Mouse (Mus musculus) kidney, embryonic 15.5 days (tissue): Measurements from ENCODE around the gene Cwc27. TPM values are rescaled to one million over a fixed set of nuclear protein-coding genes. Genes with fewer than 3 reads are reported as not detected.

Experiments
- ATAC-seq: fragments of 200-750 bp; cut with Nextera tagmentation; replicated peaks from 2 replicates; pipeline ENCODE4 v1.8.0; 2017; ENCODE audit warnings: moderate TSS enrichment; ENCODE audit not compliant: low FRiP score
- H3K27ac ChIP-seq: fragments of 300-500 bp; sonication (generic); 2 replicates; pipeline ENCODE4 v1.5.1; 2015; ENCODE audit warnings: mild to moderate bottlenecking, inconsistent platforms
- H3K27me3 ChIP-seq: fragments of 300-500 bp; sonication (generic); 2 replicates; pipeline ENCODE4 v1.6.1; 2015; ENCODE audit warnings: inconsistent platforms
- H3K36me3 ChIP-seq: fragments of 300-500 bp; sonication (generic); 2 replicates; pipeline ENCODE4 v1.6.1; 2015; ENCODE audit warnings: inconsistent platforms
- H3K4me1 ChIP-seq: fragments of 300-500 bp; sonication (generic); 2 replicates; pipeline ENCODE4 v1.6.1; 2015; ENCODE audit warnings: inconsistent platforms
- H3K4me2 ChIP-seq: fragments of 300-500 bp; sonication (generic); 2 replicates; pipeline ENCODE4 v1.6.1; 2015; ENCODE audit warnings: moderate library complexity, mild to moderate bottlenecking, inconsistent platforms
- H3K4me3 ChIP-seq: fragments of 300-500 bp; sonication (generic); replicated peaks from 2 replicates; pipeline ENCODE4 v1.5.1; 2015; ENCODE audit warnings: mild to moderate bottlenecking, inconsistent platforms
- H3K9ac ChIP-seq: fragments of 300-500 bp; sonication (generic); 2 replicates; pipeline ENCODE4 v1.6.1; 2015; ENCODE audit warnings: mild to moderate bottlenecking, inconsistent platforms
- H3K9me3 ChIP-seq: fragments of 300-500 bp; sonication (generic); replicated peaks from 2 replicates; pipeline ENCODE4 v1.6.1; 2016; ENCODE audit warnings: inconsistent platforms
- WGBS: fragments of 180-500 bp; shearing (Covaris S2); methylation state at CpG from one replicate; pipeline ENCODE4 v1.1.7; 2015; ENCODE audit warnings: mixed read lengths; 5-methylcytosine and 5-hydroxymethylcytosine counted together
- polyA plus RNA-seq: library from polyadenylated mRNA; unstranded; fragments of >200 nt; fragmentation: Nextera tagmentation; extraction: Ambion mirVana; gene quantifications from 2 replicates; pipeline ENCODE4 v1.2.1, GENCODE M21; 2015

The Cwc27 gene
- polyA plus RNA-seq, 1 experiment from 2014 or later = 31.7 TPM

DNA sequence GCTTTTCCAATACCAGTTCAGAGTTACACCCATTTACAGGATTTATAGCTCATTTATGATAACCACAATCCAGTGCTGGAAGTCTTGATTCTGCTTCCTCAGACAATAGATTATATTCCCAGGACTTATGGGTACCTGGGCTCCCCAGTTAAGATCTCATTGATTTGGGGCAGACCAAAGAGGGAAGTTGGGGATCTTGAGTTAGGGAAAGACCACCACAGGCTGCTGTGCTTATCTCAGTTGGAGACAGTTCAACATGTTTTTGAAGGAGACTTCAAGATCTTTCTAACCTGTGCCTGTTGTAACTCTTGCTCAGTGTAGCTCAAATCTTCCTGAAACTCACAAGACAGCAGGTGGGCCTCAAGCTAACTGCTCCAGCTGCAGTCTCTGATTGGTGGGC lies 4.2 kb upstream of the Cwc27 start:
- Histone ChIP-seq H3K27me3 (no peaks in the 10 kb centered on the region), H3K4me3 (no peak overlapping the region), H3K27ac (no peak overlapping the region), H3K9ac (no peak overlapping the region), H3K9me3 (no peaks in the 10 kb centered on the region), H3K4me2 (no peak overlapping the region), H3K36me3 (peaks cover 14% of the 10 kb centered on the region), H3K4me1 (peaks cover 22% of the 10 kb centered on the region)
- ATAC-seq = no peak

DNA sequence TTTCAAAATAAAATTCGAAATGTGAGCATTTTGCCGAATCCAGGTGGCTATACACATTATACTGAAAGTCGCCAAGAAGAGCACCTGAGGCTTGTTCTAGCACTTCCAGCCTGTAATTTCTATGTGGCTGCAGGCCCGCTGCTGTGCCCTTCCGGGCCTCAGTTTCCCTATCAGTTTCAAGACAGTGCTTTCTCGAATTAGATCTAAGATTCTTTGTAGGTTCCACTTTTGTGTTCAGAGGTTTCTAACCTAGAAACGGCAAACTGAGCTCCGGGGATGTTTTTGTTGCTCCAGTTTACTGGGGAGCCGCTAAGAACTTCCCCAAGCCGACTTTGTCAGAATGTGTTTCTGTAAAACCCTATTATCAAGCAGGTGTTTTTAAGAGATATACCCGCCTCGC lies 754 bp upstream of the Cwc27 start:
- peak overlapping the region; percentile 77 for H3K4me3 ChIP-seq
- peaks cover 11% of the 10 kb centered on the region for H3K36me3 ChIP-seq
- WGBS = 50% methylated on average over 12 of the region's 12 CpGs
- H3K9me3 ChIP-seq = no peaks in the 10 kb centered on the region
- no peaks in the 10 kb centered on the region for H3K27me3 ChIP-seq
- no peak for ATAC-seq
- H3K4me2 ChIP-seq = peak overlapping the region; percentile 70
- H3K27ac ChIP-seq = no peak overlapping the region
- peak overlapping the region; percentile 80 for H3K9ac ChIP-seq
- peaks cover 28% of the 10 kb centered on the region for H3K4me1 ChIP-seq

- Histone ChIP-seq H3K27me3 (no peaks in the 10 kb centered on the region), H3K4me2 (peak overlapping the region; percentile 70), H3K4me1 (peaks cover 22% of the 10 kb centered on the region), H3K36me3 (peaks cover 11% of the 10 kb centered on the region), H3K27ac (peak overlapping the region; percentile 86), H3K9me3 (no peaks in the 10 kb centered on the region), H3K9ac (peak overlapping the region; percentile 80), H3K4me3 (peak overlapping the region; percentile 77)
- ATAC-seq = 0 out of 2 replicates have a peak, but pooled peaks have one; percentile 0
- WGBS = 8% methylated on average over 8 of the region's 8 CpGs
Observed at GRCm38 (mm10) chr13:104816270-104816634, 690 bp downstream of the Cwc27 start.

DNA sequence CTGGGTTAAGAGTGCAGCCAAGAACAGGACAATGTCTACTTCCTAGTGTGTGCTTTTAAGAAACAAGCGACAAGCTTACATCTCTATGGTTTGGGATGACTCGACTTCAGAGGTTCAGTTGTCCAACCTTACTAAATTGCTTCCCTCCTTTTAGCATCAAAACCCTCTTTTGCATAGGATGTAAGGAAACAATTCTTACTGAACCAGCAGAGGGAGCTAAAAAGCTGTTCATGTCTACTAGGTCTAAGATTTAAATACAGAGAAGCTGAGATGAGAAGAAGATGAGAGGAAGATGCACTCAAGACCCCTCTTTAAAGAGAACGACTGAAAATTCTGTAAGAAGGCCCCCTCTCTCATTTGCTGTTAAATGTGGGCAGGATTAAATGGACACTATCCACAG lies 11.3 kb downstream of the Cwc27 start:
- H3K4me2 ChIP-seq = no peak overlapping the region
- no peaks in the 10 kb centered on the region for H3K27me3 ChIP-seq
- WGBS = 57% methylated on average over 3 of the region's 3 CpGs
- H3K4me3 ChIP-seq = no peak overlapping the region
- H3K36me3 ChIP-seq = peaks cover 47% of the 10 kb centered on the region
- H3K27ac ChIP-seq = no peak overlapping the region
- H3K9me3 ChIP-seq = no peaks in the 10 kb centered on the region
- no peak for ATAC-seq
- no peaks in the 10 kb centered on the region for H3K4me1 ChIP-seq
- no peak overlapping the region for H3K9ac ChIP-seq

DNA sequence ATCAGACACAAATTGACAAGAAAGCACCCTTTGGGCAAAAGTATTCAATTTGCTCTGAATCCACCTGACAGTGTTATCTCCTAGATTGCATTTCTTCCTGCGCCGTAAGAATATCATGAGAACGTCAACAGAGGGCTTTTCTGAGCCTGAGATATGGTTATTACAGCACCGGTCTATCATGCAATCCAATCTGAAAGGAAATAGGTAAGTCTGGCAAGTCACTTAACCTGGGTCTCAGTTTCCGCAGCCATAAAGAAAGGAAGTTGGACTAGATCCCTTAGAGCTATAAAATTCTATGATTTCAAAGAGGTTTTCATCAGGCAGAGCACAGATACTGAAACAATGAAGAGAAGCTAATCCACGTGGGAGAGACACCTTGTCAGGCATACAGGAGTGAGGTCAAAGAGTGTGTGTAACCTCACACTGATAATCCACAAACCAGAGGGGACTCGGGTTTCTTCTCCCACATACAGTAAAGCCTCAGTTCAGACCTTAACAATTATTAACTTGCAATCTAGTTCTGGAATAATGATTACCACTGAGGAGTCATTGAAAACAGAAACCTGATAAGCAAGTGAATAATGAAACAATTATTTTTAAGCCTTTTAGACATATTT lies 17.3 kb downstream of the Cwc27 start:
- no peaks in the 10 kb centered on the region for H3K9me3 ChIP-seq
- 0 out of 2 replicates have a peak, but pooled peaks cover 6% of the 10 kb centered on the region for H3K4me1 ChIP-seq
- 51% methylated on average over 7 of the region's 7 CpGs for WGBS
- H3K9ac ChIP-seq = no peak overlapping the region
- peaks cover 36% of the 10 kb centered on the region for H3K36me3 ChIP-seq
- no peak overlapping the region for H3K4me2 ChIP-seq
- peak; percentile 93 for ATAC-seq
- peak overlapping the region; percentile 64 for H3K27ac ChIP-seq
- no peak overlapping the region for H3K4me3 ChIP-seq
- no peaks in the 10 kb centered on the region for H3K27me3 ChIP-seq

- H3K36me3 ChIP-seq = peaks cover 33% of the 10 kb centered on the region
- no peaks in the 10 kb centered on the region for H3K27me3 ChIP-seq
- H3K4me1 ChIP-seq = 0 out of 2 replicates have a peak, but pooled peaks cover 6% of the 10 kb centered on the region
- no peak for ATAC-seq
- peak overlapping the region; percentile 64; the same call in 1 of the 2 replicates for H3K27ac ChIP-seq
- H3K9ac ChIP-seq = no peak overlapping the region
- no peak overlapping the region for H3K4me3 ChIP-seq
- no peak overlapping the region for H3K4me2 ChIP-seq
- 82% methylated on average over 8 of the region's 8 CpGs for WGBS
- no peaks in the 10 kb centered on the region for H3K9me3 ChIP-seq
Observed at GRCm38 (mm10) chr13:104799067-104799466, 17.9 kb downstream of the Cwc27 start.

DNA sequence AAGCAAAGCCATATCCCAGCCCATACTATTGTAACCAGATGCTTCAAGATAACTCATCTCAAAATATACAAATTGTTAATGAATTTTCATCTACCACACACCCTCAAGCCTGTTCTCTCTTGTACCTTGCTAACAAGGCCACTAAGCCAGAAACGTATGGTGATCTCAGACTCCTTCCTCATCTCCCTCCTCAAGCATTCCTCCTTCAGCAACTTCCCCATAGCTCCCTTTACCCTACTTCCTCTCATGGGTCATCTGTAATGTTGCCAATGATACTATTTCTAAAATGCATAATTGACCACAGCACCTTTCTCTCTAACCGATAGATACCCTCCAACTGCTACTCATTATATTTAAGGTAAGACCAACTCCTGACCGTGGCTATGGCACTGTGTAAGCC lies 22.5 kb downstream of the Cwc27 start:
- Histone ChIP-seq H3K27ac (no peak overlapping the region), H3K9ac (no peak overlapping the region), H3K9me3 (no peaks in the 10 kb centered on the region), H3K4me1 (0 out of 2 replicates have a peak, but pooled peaks cover 4% of the 10 kb centered on the region), H3K36me3 (peaks cover 25% of the 10 kb centered on the region), H3K4me2 (no peak overlapping the region), H3K4me3 (no peak overlapping the region), H3K27me3 (no peaks in the 10 kb centered on the region)
- 88% methylated on average over 3 of the region's 3 CpGs for WGBS
- ATAC-seq = no peak

DNA sequence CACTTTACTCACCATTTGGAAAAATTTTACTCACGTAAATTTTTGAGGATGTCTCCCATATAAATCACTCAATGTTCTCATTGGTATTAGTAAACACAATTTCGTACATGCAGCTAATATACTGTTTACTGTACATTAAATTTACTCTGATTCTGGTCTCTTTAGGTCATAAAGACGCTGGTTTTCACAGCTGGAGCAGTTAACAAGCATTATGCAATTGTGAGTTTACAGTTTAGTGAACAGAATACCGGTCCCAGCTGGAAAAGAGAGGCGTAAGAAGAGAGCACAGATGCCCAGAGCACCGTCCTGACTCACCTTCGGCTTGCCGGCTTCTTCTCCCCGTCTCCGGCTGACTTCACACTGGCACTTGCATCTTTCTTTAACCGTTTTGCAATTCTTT lies 24.8 kb downstream of the Cwc27 start, which contains the start of gene Srek1ip1:
TSS of gene Srek1ip1 (plus strand) at position 301 of the 400 bp plus-strand sequence.
- H3K9ac ChIP-seq = no peak within 1 kb of the TSS
- 89% methylated on average over 11 of the region's 11 CpGs for WGBS
- H3K9me3 ChIP-seq = no peaks in the 10 kb centered on the region
- ATAC-seq = no peak
- no peak within 1 kb of the TSS for H3K4me2 ChIP-seq
- no peaks in the 10 kb centered on the region for H3K4me1 ChIP-seq
- no peaks in the 10 kb centered on the region for H3K27me3 ChIP-seq
- no peak within 1 kb of the TSS for H3K4me3 ChIP-seq
- peaks cover 22% of the 10 kb centered on the region for H3K36me3 ChIP-seq
- H3K27ac ChIP-seq = no peak within 1 kb of the TSS

GRCm38 (mm10) chr13:104789663-104790062 lies 27.3 kb downstream of the Cwc27 start:
- Histone ChIP-seq H3K4me2 (no peak overlapping the region), H3K4me1 (no peaks in the 10 kb centered on the region), H3K27ac (no peak overlapping the region), H3K36me3 (peaks cover 22% of the 10 kb centered on the region), H3K27me3 (no peaks in the 10 kb centered on the region), H3K9me3 (no peaks in the 10 kb centered on the region), H3K4me3 (no peak overlapping the region), H3K9ac (no peak overlapping the region)
- no peak for ATAC-seq
- 11% methylated on average over 2 of the region's 2 CpGs for WGBS

DNA sequence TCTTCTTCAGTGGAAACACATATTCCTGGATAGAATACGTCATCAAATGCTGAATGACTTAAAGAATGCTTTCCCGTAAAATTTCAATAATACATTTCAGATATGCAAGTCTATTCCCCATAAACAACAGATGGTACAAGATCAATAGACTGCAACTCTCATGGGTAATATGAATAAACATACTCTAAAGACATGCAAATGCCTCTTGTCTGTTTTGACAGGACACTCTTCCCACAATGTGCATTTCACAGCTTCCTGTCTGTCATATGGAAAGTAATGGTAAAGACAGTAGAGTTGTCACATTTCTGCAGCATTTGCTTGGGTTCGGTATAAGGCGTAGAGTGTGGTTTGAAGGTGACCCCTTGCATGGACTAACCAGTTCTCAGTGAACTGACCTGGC lies 29.7 kb downstream of the Cwc27 start:
- Histone ChIP-seq H3K36me3 (peaks cover 35% of the 10 kb centered on the region), H3K27me3 (no peaks in the 10 kb centered on the region), H3K9me3 (no peaks in the 10 kb centered on the region), H3K4me2 (no peak overlapping the region), H3K9ac (no peak overlapping the region), H3K4me1 (no peaks in the 10 kb centered on the region), H3K4me3 (no peak overlapping the region), H3K27ac (no peak overlapping the region)
- ATAC-seq = no peak
- WGBS = 93% methylated on average over 4 of the region's 4 CpGs

- WGBS = 63% methylated on average over 1 of the region's 1 CpGs
- no peak overlapping the region for H3K4me3 ChIP-seq
- no peak overlapping the region for H3K4me2 ChIP-seq
- no peak overlapping the region for H3K27ac ChIP-seq
- peaks cover 26% of the 10 kb centered on the region for H3K36me3 ChIP-seq
- H3K27me3 ChIP-seq = no peaks in the 10 kb centered on the region
- H3K9me3 ChIP-seq = no peaks in the 10 kb centered on the region
- ATAC-seq = no peak
- H3K9ac ChIP-seq = no peak overlapping the region
- H3K4me1 ChIP-seq = no peaks in the 10 kb centered on the region
Observed at GRCm38 (mm10) chr13:104779104-104779670, 37.8 kb downstream of the Cwc27 start.

- no peak overlapping the region for H3K4me2 ChIP-seq
- no peak for ATAC-seq
- H3K27me3 ChIP-seq = no peaks in the 10 kb centered on the region
- H3K4me1 ChIP-seq = no peaks in the 10 kb centered on the region
- no peak overlapping the region for H3K9ac ChIP-seq
- no peak overlapping the region for H3K4me3 ChIP-seq
- H3K36me3 ChIP-seq = no peaks in the 10 kb centered on the region
- H3K27ac ChIP-seq = no peak overlapping the region
- H3K9me3 ChIP-seq = no peaks in the 10 kb centered on the region
- WGBS = 81% methylated on average over 3 of the region's 3 CpGs
Observed at GRCm38 (mm10) chr13:104763193-104763592, 53.7 kb downstream of the Cwc27 start.

GRCm38 (mm10) chr13:104762401-104762800 lies 54.5 kb downstream of the Cwc27 start:
- no peaks in the 10 kb centered on the region for H3K27me3 ChIP-seq
- H3K4me1 ChIP-seq = no peaks in the 10 kb centered on the region
- H3K36me3 ChIP-seq = no peaks in the 10 kb centered on the region
- no peak overlapping the region for H3K27ac ChIP-seq
- H3K9ac ChIP-seq = no peak overlapping the region
- H3K4me2 ChIP-seq = no peak overlapping the region
- no peak for ATAC-seq
- WGBS = 93% methylated on average over 4 of the region's 4 CpGs
- no peaks in the 10 kb centered on the region for H3K9me3 ChIP-seq
- no peak overlapping the region for H3K4me3 ChIP-seq
